Mouse (Mus musculus): Measurements from ENCODE around the gene Nudt1.

Gene Nudt1

GRCm38 (mm10) chr5:140384462-140384861, 63.0 kb downstream of the Nudt1 start:
- DNase-seq = no peak

DNA sequence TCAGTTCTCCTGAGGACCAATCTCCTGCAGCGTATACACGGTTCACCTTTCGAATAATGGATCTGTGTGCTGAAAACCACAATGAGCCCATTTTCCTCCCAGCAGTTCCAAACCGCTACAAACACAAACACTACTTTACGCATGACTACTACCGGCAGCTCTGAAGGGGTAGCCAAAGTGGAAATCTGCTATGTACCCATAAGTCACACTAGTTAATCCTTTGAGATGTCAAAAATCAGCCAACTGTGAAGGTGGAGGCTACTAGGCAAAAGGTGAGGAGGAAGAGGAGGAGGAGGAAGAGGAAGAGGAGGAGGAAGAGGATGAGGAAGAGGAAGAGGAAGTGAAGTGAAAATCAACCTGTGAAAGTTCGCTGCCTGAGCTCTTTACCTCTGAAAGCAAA, 65.8 kb downstream of the Nudt1 start:
- DNase-seq = no peak

All from right cerebral cortex, postnatal 14 days (tissue).